Mouse (Mus musculus): ENCODE results near the gene Mto1.
"Not testable (repeated sequence)": the region's sequence is repeated elsewhere in the genome, so short reads cannot be mapped to it uniquely, and the experiment has no call there.

The Mto1 gene

DNA sequence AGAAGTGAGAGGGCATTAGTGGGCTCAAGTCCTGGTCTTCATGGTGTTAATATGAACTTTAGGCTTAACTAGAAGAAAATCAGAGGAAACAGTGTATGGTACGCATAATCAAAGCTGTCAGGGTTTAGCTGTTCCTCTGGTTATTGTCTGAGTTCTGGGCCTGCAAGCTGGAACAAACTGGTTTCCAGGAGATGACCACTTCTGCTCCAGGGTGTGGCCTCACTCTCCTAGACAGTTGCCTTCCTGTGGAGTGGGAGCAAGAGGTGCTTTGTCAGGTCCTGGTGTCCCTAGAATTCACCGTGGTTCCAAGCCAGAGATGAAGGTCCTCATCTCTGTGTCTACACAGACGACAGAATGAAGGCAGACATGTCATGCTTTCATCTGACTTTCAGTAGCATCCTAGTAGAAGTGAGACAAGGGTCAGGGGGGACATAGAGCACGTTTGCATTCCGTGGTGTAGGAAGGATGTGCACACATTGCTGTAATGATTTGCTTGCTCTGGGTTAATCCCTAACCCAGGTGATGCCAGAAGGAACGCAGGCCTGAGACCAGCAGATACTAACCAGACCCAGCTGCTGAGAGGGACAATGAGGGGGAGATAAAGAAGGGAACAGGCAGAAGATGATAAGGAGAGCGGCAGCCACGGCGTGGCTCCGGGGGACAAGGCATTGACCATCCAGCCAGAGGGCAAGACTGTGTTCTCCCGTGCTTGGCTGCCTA, 58.2 kb downstream of the Mto1 start:
- DNase-seq (ENCODE audit: low spot score) = no peak

DNA sequence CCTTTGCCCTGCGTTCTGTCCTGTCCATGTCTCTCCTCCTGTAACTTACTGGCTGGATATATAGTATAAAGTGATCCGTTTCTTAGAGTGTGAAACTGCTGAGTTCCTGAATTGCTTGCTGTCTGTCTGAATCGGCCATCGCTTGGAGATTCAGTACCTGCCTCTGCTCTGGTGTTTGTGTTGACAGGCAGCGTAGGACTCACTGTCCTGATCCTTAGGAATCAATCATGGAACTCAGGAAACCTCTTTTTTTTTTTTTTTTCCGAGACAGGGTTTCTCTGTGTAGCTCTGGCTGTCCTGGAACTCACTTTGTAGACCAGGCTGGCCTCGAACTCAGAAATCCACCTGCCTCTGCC, 58.7 kb downstream of the Mto1 start:
- DNase-seq (ENCODE audit: low spot score) = no peak

DNA sequence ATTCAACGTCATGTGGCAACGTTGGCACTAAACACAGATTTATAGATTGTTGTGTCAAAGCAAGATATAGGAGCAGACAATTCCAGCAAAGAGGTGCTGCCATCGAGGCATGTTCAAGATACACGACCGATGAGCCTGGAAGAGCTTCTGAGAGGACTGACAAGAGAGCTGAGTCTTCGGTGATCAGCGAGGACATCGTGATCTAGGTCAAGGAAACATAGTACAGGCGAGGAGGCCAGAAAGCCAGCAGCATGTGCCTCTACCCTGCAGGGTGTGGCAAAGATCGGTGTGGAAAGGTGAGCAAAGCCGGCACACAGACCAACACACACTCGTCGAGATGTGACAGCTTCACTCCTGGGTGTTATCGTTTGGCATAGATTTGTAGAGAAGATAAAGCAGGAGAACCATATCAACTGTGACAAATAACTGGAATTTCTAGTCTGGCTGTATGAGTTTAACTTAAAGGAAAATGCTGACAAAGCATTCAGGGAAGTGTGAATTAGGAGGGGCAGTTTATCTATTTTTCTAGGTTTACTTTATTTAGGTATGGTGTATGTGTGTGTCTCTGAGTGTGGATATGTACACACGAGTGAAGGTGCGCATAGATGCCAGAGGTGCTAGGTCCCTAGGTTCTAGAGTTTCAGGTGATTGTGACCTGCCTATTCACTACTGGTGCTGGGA, 60.2 kb downstream of the Mto1 start:
- DNase-seq (ENCODE audit: low spot score) = no peak

DNA sequence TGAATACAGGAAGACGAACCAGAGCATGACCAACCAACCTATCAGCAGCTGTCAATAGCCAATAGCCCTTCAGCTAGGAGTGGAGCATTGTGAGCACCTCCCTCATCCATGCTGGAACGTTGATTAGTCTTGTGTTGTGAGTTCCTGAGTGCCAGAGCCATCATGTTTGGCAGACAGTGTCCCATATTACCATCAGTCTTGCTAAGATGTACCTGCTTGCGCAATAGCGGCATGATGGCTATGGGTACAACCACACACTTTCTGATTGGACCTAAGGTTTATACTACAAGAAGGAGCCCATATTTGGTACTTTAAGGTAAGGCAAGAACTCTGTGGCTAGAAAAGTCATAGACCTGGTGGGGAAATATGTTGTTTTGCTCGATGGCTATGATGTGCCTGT, 63.7 kb downstream of the Mto1 start:
- no peak for DNase-seq (ENCODE audit: low spot score)

DNA sequence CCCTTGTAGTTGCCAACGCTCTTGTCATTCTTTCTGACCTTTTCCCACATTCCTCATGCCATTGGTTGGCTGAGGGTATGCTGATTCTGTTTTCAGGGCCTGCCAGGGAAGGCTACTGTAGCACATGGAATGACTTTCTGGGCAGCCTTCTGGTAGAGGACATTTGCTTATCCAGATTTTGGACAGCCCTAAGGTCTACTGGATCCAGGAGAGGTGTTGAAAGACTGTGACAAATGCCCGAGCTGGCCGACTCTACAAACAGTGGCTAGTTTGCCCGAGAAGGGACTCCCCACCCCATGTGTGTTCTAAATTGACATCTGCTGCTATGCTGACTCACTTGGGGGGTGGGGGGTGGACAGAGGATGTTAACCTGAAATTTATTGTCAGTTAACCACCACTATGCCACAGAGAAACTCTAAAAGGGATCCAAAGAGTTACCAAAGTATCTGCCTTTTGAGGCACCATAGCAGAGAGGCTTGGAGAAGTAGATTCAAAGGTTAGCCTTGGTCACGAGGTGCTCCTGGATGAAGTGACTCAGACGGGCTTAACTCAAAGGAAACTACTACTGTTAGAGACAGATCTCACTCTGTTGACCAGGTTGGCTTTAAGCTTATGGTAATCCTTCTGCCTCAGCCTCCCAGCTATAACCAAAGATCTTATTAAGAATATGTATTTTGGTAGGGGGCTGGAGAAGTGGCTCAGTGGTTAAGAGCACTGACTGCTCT, 65.9 kb downstream of the Mto1 start:
- no peak for DNase-seq (ENCODE audit: low spot score)

DNA sequence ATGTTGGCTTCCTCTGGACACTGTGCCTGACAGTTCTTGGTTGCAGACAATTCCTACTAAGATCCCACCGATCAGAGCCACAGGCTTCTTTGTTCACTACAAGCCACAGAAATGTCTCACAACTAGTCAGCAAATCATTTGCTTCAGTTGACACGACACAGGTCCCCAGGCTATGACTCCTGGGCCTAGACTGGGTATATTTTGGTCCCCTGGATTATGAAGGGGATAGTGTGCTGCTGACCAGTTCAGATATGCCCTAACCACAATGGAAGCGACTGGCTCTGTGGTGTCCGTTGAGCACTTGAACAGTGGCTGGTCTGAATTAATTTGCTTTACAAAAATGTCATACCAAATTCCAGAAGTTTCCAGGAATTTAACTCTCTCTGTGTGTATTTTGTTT, 66.7 kb downstream of the Mto1 start:
- DNase-seq (ENCODE audit: low spot score) = no peak

DNA sequence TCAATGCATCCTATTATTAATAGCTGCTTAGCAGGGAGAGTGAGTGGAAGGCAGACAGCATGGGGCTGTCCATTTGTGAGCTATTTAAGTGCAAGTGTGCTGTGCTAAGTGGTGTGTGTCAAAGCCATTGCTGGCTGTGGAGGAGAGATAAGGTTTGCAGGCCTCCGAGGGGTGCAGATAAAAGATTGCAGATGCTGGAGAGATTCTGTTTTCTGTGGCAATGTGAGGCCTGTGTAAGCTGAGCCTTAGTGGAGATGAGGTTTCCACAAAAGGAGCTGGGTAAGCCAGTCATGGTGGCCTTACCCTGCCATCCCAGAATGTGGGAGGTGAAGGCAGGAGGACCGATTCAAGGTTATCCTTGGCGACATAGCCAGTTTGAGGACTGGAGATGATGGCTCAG, 68.1 kb downstream of the Mto1 start:
- DNase-seq (ENCODE audit: low spot score) = no peak

DNA sequence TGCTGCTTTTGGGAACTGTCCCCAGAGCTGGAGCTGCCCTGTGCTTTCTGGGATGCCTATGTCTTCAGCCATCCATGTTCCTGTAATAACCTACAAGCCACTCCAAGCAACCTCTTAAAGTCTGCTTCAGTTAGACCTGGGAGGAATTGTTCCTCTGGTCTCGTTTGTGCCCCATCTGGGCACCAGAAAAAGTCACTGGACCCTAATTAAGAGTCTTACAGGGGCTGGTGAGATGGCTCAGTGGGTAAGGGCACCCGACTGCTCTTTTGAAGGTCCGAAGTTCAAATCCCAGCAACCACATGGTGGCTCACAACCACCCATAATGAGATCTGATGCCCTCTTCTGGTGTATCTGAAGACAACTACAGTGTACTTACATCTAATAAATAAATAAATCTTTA, 69.2 kb downstream of the Mto1 start:
- DNase-seq (ENCODE audit: low spot score) = not testable (repeated sequence)

DNA sequence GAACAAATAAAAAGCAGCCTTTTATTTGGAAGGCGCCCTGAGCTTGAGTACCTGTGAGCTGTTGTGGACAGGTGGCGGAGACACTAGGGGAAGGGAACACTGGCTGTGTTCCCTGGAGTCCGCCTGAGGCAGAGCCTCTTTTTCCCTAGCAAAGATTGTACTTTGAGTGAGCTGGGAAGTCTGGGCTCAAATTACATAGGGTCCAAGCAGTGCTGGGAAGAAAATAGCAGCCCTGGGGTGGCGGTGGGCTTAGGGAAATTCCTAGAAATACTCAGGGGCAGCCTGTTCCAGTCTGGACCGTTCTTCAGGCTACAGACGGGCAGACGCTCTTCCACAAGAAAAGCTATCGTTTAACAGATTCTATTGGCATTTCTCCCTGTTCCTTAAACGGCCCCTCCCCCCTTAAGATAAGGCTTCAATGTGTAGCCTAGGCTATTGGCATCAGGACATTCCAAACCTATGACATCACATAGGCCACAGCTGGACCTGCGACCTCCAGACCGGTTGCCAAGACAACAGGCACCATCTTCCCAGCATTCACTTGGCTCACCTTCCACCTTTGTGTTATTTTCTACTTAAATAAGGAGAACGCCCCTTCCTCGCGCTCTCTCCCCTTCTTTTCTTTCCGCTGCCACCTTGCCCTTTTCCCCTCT, 72.2 kb downstream of the Mto1 start:
- no peak for DNase-seq (ENCODE audit: low spot score)

DNA sequence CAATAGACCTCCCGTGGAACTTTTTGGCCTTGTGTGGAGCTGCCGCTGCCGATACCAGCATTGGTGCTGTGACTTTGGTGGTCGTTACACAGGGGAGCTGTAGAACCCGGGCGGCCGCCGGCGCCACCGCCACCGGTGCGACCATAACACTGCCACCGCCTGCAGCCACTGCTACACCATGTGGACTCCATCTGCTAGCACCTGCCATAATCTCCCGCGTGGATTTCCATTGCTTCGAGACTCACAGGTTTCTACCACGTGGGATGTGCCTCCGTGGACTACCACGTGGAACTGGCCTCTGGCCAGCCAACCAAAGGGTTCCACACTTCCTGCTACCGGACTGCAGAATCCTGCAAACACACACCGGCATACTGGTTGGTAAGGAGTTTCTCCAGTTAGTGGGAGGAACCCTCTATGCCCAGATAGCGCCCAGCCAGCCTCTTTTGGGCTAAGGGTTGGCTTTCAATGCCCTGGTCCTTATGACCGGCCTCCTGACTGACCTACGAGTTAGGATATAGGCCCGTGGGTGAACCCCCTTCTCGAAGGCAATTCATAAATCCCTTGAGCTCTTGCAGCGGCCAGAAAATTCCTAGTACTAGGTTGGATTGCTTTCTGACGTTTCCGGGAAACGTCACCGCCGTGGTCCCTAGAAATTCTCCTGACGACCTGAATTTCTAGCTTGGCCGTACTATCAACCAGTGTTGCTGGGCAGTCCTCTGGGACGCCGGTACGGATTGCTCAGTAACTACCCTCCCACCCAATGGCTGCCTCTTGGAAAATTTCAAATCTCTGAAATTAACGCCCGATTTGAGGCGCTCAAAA, 73.0 kb downstream of the Mto1 start:
- DNase-seq (ENCODE audit: low spot score) = no peak

DNA sequence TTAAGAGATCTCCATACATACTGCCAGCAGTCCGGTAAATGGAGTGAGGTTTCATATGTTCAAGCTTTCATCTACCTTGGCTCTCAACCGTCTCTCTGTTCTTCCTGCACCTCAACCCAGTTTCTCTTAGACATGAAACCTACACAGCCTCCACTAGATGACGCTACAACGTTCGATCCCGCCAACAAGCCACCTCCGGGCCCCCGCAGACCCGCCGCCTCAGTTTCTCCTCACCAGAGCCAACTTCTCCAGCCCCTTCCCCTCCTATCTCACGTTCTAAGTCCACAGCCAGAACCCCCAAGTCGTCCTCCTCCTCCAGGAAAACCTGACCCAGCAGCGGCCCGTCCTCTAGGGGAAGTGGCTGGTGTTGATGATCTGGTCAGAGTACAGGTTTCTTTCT, 73.7 kb downstream of the Mto1 start:
- DNase-seq (ENCODE audit: low spot score) = no peak
